Mouse (Mus musculus) myocyte (in vitro differentiated cells): ENCODE measurements at regions not wholly inside any gene's neighbourhood (a gene's known extent, or its start where the extent isn't known, plus 50 kb on each side); places are given as distances from the start of the nearest gene placed in this dataset.

Source experiments
- CEBPB ChIP-seq: IDR thresholded peaks from 2 replicates; pipeline ENCODE4 v1.6.1; 2011; ENCODE audit warnings: mild to moderate bottlenecking, moderate library complexity; ENCODE audit not compliant: poor library complexity, insufficient read depth, severe bottlenecking
- E2F4 ChIP-seq: IDR thresholded peaks from one replicate; pipeline ENCODE4 v1.6.1; 2011; ENCODE audit warnings: mild to moderate bottlenecking, control low read depth, moderate library complexity; ENCODE audit not compliant: insufficient read depth
- MAX ChIP-seq: IDR thresholded peaks from one replicate; pipeline ENCODE4 v1.6.1; 2011; ENCODE audit warnings: low read depth, mild to moderate bottlenecking, control low read depth
- MYOD1 ChIP-seq, 3 experiments: IDR thresholded peaks; one replicate each; pipeline ENCODE4 v1.6.1; 2011; ENCODE audit warnings: control low read depth in 2 of 3, low read depth in 2 of 3, mild to moderate bottlenecking in 2 of 3, moderate library complexity in 1 of 3; ENCODE audit not compliant: insufficient read length in 2 of 3, control insufficient read depth in 1 of 3
- MYOG ChIP-seq, 3 experiments: IDR thresholded peaks; one replicate each; pipeline ENCODE4 v1.6.1; 2011; ENCODE audit warnings: control low read depth in 2 of 3, low read depth in 2 of 3, mild to moderate bottlenecking in 2 of 3; ENCODE audit not compliant: insufficient read length in 2 of 3, control insufficient read depth in 1 of 3, insufficient read depth in 1 of 3
- POLR2A ChIP-seq: IDR thresholded peaks from one replicate; pipeline ENCODE4 v1.6.1; 2011; ENCODE audit warnings: low read depth, mild to moderate bottlenecking, control low read depth, moderate library complexity; ENCODE audit not compliant: insufficient read length
- POLR2AphosphoS2 ChIP-seq: IDR thresholded peaks from one replicate; pipeline ENCODE4 v1.6.1; 2011; ENCODE audit warnings: low read depth, control low read depth; ENCODE audit not compliant: insufficient read length
- SRF ChIP-seq: IDR thresholded peaks from one replicate; pipeline ENCODE4 v1.6.1; 2011; ENCODE audit warnings: low read depth; ENCODE audit not compliant: control insufficient read depth, insufficient read length
- TCF12 ChIP-seq: IDR thresholded peaks from one replicate; pipeline ENCODE4 v1.6.1; 2011; ENCODE audit warnings: mild to moderate bottlenecking, control low read depth; ENCODE audit not compliant: poor library complexity, insufficient read depth, severe bottlenecking
- USF1 ChIP-seq: IDR thresholded peaks from one replicate; pipeline ENCODE4 v1.6.1; 2011; ENCODE audit warnings: low read depth, mild to moderate bottlenecking, control low read depth, moderate library complexity

- no peak for TF ChIP-seq E2F4
- TF ChIP-seq USF1, result no peak
- TF ChIP-seq POLR2A, result no peak
- TF ChIP-seq TCF12, result no peak
- TF ChIP-seq SRF, result no peak
- no peak for TF ChIP-seq MAX
- no peak for TF ChIP-seq MYOG (IDR thresholded peaks at IDR 0.05; ENCODE audit: control insufficient read depth in 1 of 3, insufficient read depth in 1 of 3, insufficient read length in 2 of 3, low read depth in 2 of 3)
- TF ChIP-seq POLR2AphosphoS2, result no peak
- TF ChIP-seq MYOD1 (IDR thresholded peaks at IDR 0.05; ENCODE audit: control insufficient read depth in 1 of 3, insufficient read length in 2 of 3, low read depth in 2 of 3), result no peak
- no peak for TF ChIP-seq CEBPB
Observed at GRCm38 (mm10) chr9:84360484-84360883, 435.5 kb downstream of the Bckdhb start.
